Mouse (Mus musculus) liver, embryonic 12.5 days (tissue): Measurements from ENCODE around the gene Ror2. TPM values are rescaled to one million over a fixed set of nuclear protein-coding genes. Genes with fewer than 3 reads are reported as not detected.

Experiments used
- ATAC-seq: fragments of 200-750 bp; cut with Nextera tagmentation; 2 replicates; pipeline ENCODE4 v1.8.0; 2017; ENCODE audit warnings: moderate number of reproducible peaks, mild to moderate bottlenecking, moderate library complexity
- H3K27ac ChIP-seq: fragments of 300-500 bp; sonication (generic); 2 replicates; pipeline ENCODE4 v1.5.1; 2016; ENCODE audit warnings: mild to moderate bottlenecking
- H3K27me3 ChIP-seq: fragments of 300-500 bp; sonication (generic); replicated peaks from 2 replicates; pipeline ENCODE4 v1.6.1; 2016; ENCODE audit warnings: mild to moderate bottlenecking, moderate library complexity
- H3K36me3 ChIP-seq: fragments of 300-500 bp; sonication (generic); 2 replicates; pipeline ENCODE4 v1.6.1; 2016; ENCODE audit warnings: mild to moderate bottlenecking, moderate library complexity
- H3K4me1 ChIP-seq: fragments of 300-500 bp; sonication (generic); 2 replicates; pipeline ENCODE4 v1.6.1; 2016
- H3K4me2 ChIP-seq: fragments of 300-500 bp; sonication (generic); 2 replicates; pipeline ENCODE4 v1.6.1; 2016; ENCODE audit warnings: mild to moderate bottlenecking, moderate library complexity
- H3K4me3 ChIP-seq: fragments of 300-500 bp; sonication (generic); 2 replicates; pipeline ENCODE4 v1.5.1; 2016; ENCODE audit warnings: mild to moderate bottlenecking, moderate library complexity
- H3K9ac ChIP-seq: fragments of 300-500 bp; sonication (generic); 2 replicates; pipeline ENCODE4 v1.6.1; 2016; ENCODE audit warnings: mild to moderate bottlenecking, moderate library complexity
- H3K9me3 ChIP-seq: fragments of 300-500 bp; sonication (generic); replicated peaks from 2 replicates; pipeline ENCODE4 v1.6.1; 2016; ENCODE audit warnings: mild to moderate bottlenecking, moderate library complexity
- WGBS: fragments of 180-500 bp; shearing (Covaris S2); methylation state at CpG from one replicate; pipeline ENCODE4 v1.1.7; 2016; ENCODE audit not compliant: insufficient replicate concordance; 5-methylcytosine and 5-hydroxymethylcytosine counted together
- polyA plus RNA-seq: library from polyadenylated mRNA; unstranded; fragments of >200 nt; fragmentation: Nextera tagmentation; extraction: Ambion mirVana; gene quantifications from 2 replicates; pipeline ENCODE4 v1.2.1, GENCODE M21; 2016

Gene Ror2
- polyA plus RNA-seq, 1 experiment from 2014 or later, result 1.5 TPM

GRCm38 (mm10) chr13:53201628-53202438 lies 84.1 kb downstream of the Ror2 start:
- no peak overlapping the region for H3K4me3 ChIP-seq
- no peaks in the 10 kb centered on the region for H3K9me3 ChIP-seq
- H3K4me2 ChIP-seq, result no peak overlapping the region
- no peaks in the 10 kb centered on the region for H3K4me1 ChIP-seq
- H3K27ac ChIP-seq, result no peak overlapping the region
- 26% methylated on average over 18 of the region's 18 CpGs for WGBS
- no peak for ATAC-seq
- no peaks in the 10 kb centered on the region for H3K27me3 ChIP-seq
- H3K9ac ChIP-seq, result no peak overlapping the region
- H3K36me3 ChIP-seq, result no peaks in the 10 kb centered on the region

DNA sequence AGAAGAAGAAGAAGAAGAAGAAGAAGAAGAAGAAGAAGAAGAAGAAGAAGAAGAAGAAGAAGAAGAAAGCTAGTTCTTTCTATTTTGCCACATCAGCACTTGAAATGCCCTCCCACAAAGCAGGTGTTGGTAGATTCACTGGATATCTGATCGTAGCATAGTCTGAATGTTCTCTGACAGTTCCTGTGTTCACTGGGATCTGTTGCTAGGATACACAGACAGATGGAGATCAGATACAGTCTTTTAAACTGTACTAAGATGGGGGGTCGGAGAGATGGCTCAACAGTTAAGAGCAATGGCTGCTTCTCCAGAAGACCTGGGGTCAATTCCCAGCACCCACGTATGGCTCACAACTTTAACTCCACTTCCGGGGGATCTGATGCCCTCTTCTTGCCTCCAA lies 85.8 kb downstream of the Ror2 start:
- Histone ChIP-seq H3K9ac (no peak overlapping the region), H3K27ac (no peak overlapping the region), H3K27me3 (no peaks in the 10 kb centered on the region), H3K4me2 (no peak overlapping the region), H3K4me1 (no peaks in the 10 kb centered on the region), H3K36me3 (no peaks in the 10 kb centered on the region), H3K4me3 (no peak overlapping the region), H3K9me3 (no peaks in the 10 kb centered on the region)
- 58% methylated on average over 4 of the region's 4 CpGs for WGBS
- no peak for ATAC-seq

DNA sequence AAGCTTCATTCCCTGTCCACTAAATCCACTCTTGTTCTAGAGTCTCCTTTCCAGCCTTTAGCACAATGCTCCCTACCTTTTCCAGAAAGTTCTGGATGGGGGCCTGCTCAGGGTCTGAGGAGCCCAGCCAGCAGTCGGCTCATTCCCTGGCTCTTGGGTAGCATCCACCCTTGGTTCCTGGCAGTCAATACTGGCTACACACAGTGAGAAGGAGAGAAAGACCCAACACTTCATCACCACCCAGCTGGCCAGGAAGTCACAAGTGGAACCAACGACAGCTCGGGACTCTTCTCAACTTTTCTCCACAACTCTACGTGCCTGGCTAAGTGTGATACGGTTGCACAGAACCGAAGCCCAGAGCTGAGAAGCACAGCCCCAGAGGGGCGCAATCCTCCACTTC lies 86.7 kb downstream of the Ror2 start:
- Histone ChIP-seq H3K4me3 (no peak overlapping the region), H3K4me2 (no peak overlapping the region), H3K9ac (no peak overlapping the region), H3K36me3 (no peaks in the 10 kb centered on the region), H3K27me3 (no peaks in the 10 kb centered on the region), H3K4me1 (no peaks in the 10 kb centered on the region), H3K27ac (no peak overlapping the region), H3K9me3 (no peaks in the 10 kb centered on the region)
- WGBS, result 70% methylated on average over 7 of the region's 7 CpGs
- ATAC-seq, result no peak

DNA sequence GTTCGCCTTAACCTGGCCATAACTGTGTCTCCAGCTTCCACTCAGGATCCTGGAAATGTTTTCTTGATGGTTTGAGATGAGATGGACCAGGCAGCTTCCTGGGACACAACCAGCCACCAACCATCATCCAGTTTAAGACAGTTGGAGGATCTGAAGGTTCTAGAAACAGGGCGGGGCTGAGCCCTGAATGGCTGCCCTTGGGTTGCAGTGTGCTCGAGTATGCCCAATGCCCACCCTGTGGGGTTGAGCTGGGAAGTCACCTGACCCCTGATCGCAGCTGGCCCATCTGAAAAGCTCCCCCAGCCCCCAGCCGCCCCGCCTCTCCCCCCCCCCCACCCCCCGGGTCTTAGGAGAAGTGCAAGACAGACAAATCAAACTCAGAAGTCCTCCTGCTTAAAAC lies 89.2 kb downstream of the Ror2 start:
- Histone ChIP-seq H3K36me3 (no peaks in the 10 kb centered on the region), H3K9me3 (no peaks in the 10 kb centered on the region), H3K27me3 (no peaks in the 10 kb centered on the region), H3K27ac (no peak overlapping the region), H3K4me3 (no peak overlapping the region), H3K4me2 (no peak overlapping the region), H3K9ac (no peak overlapping the region), H3K4me1 (no peaks in the 10 kb centered on the region)
- 57% methylated on average over 7 of the region's 7 CpGs for WGBS
- no peak for ATAC-seq

GRCm38 (mm10) chr13:53195951-53196677 lies 89.8 kb downstream of the Ror2 start:
- H3K4me1 ChIP-seq, result no peaks in the 10 kb centered on the region
- H3K27me3 ChIP-seq, result no peaks in the 10 kb centered on the region
- no peak overlapping the region for H3K4me3 ChIP-seq
- H3K9me3 ChIP-seq, result no peaks in the 10 kb centered on the region
- ATAC-seq, result no peak
- H3K27ac ChIP-seq, result no peak overlapping the region
- no peaks in the 10 kb centered on the region for H3K36me3 ChIP-seq
- 73% methylated on average over 6 of the region's 6 CpGs for WGBS
- H3K4me2 ChIP-seq, result no peak overlapping the region
- no peak overlapping the region for H3K9ac ChIP-seq

DNA sequence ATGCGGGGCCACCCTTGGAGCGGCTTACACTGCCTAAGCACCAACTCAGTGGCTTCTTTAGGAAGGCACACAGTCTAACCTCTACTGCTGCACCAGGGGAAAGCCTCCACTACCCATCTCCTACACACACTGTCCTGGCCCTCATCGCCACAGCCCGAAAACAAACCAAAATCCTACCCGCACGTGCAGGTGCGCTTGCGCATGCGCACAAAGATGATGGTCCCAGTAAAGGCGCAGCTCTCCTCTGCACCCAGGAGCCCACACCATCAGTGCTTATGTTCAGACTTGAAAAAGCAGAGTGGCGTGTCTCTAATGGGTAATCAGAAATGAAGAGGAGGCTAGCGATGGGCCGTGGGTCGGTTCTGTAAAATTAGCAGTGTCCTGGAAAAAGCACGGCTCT lies 91.6 kb downstream of the Ror2 start:
- ATAC-seq, result no peak
- Histone ChIP-seq H3K27ac (no peak overlapping the region), H3K27me3 (no peaks in the 10 kb centered on the region), H3K4me1 (no peaks in the 10 kb centered on the region), H3K4me3 (no peak overlapping the region), H3K9me3 (no peaks in the 10 kb centered on the region), H3K9ac (no peak overlapping the region), H3K4me2 (no peak overlapping the region), H3K36me3 (no peaks in the 10 kb centered on the region)
- WGBS, result 80% methylated on average over 15 of the region's 15 CpGs

GRCm38 (mm10) chr13:53193713-53194112 lies 92.2 kb downstream of the Ror2 start:
- 58% methylated on average over 6 of the region's 6 CpGs for WGBS
- Histone ChIP-seq H3K4me2 (no peak overlapping the region), H3K9me3 (no peaks in the 10 kb centered on the region), H3K27ac (no peak overlapping the region), H3K36me3 (no peaks in the 10 kb centered on the region), H3K9ac (no peak overlapping the region), H3K4me3 (no peak overlapping the region), H3K4me1 (no peaks in the 10 kb centered on the region), H3K27me3 (no peaks in the 10 kb centered on the region)
- ATAC-seq, result no peak

DNA sequence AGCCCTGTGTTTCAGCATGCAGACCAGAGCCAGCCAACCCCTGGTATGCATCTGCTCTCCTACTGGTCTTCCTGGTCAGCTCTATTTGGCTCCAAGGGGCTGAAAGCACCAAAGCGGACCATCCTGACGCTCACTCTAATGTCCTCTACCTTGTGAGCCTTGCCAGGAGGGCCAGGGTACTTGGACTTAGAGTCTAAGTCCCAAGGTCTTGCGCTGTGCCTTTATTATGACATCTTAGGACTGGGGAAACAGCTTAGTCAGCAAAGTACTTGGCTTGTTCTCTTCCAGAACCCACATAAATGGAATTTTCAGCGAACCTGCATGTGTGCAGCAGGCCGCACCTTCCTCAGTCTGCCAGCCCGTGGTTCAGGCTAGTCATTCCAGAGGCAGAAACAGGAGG lies 93.6 kb downstream of the Ror2 start:
- H3K4me1 ChIP-seq, result no peaks in the 10 kb centered on the region
- H3K4me3 ChIP-seq, result no peak overlapping the region
- 77% methylated on average over 6 of the region's 6 CpGs for WGBS
- no peak overlapping the region for H3K27ac ChIP-seq
- ATAC-seq, result no peak
- no peaks in the 10 kb centered on the region for H3K36me3 ChIP-seq
- H3K9ac ChIP-seq, result no peak overlapping the region
- H3K9me3 ChIP-seq, result no peaks in the 10 kb centered on the region
- no peaks in the 10 kb centered on the region for H3K27me3 ChIP-seq
- no peak overlapping the region for H3K4me2 ChIP-seq

DNA sequence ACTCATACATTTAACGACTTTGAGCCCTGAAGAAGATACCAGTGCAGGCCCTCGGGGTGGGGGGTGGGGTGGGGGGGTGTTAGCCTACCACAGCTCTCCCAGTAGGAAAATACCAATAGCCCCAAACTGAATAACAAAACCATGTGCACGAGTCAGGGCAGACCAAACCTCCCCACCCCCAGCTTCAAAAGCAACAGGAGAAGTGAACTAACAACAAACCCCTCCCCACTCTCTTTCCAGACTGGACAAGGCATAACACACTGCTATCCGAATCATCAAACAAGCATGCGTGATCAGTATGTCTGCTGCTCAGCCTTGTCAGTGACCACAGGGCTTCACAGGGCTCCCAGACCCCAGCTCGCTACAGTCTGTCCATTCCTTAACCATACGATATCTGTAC lies 94.3 kb downstream of the Ror2 start:
- no peak overlapping the region for H3K4me3 ChIP-seq
- no peak overlapping the region for H3K9ac ChIP-seq
- H3K27ac ChIP-seq, result no peak overlapping the region
- H3K4me1 ChIP-seq, result no peaks in the 10 kb centered on the region
- no peaks in the 10 kb centered on the region for H3K27me3 ChIP-seq
- no peak overlapping the region for H3K4me2 ChIP-seq
- ATAC-seq, result no peak
- H3K9me3 ChIP-seq, result no peaks in the 10 kb centered on the region
- 49% methylated on average over 7 of the region's 7 CpGs for WGBS
- no peaks in the 10 kb centered on the region for H3K36me3 ChIP-seq

DNA sequence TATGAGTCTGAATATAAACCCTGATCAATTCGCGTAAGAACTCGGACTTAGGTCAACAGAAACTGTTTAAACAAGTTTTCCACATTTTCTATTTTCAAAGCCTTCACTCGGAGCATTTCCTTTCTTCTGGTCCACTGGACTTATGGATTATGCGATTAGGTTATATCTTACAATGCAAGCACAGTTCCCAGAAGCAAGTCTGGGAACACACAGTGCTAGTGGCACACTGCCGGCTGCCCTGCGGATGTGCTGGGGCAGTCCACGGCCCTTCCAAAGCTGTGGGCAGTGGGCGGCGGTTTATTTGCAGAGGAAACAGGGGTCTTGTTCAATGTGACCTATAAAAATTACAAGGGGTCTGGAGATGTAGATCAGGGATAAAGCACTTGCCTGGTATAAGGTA lies 97.0 kb downstream of the Ror2 start:
- H3K9ac ChIP-seq, result no peak overlapping the region
- ATAC-seq, result no peak
- no peaks in the 10 kb centered on the region for H3K4me1 ChIP-seq
- H3K4me3 ChIP-seq, result no peak overlapping the region
- H3K9me3 ChIP-seq, result no peaks in the 10 kb centered on the region
- no peak overlapping the region for H3K27ac ChIP-seq
- no peak overlapping the region for H3K4me2 ChIP-seq
- H3K27me3 ChIP-seq, result no peaks in the 10 kb centered on the region
- no peaks in the 10 kb centered on the region for H3K36me3 ChIP-seq
- WGBS, result 70% methylated on average over 10 of the region's 10 CpGs

- Histone ChIP-seq H3K27ac (no peak overlapping the region), H3K36me3 (no peaks in the 10 kb centered on the region), H3K27me3 (no peaks in the 10 kb centered on the region), H3K4me2 (no peak overlapping the region), H3K9ac (no peak overlapping the region), H3K4me3 (no peak overlapping the region), H3K4me1 (no peaks in the 10 kb centered on the region), H3K9me3 (no peaks in the 10 kb centered on the region)
- WGBS, result 33% methylated on average over 1 of the region's 1 CpGs
- ATAC-seq, result no peak
Measured at GRCm38 (mm10) chr13:53184858-53185257, 101.1 kb downstream of the Ror2 start.

DNA sequence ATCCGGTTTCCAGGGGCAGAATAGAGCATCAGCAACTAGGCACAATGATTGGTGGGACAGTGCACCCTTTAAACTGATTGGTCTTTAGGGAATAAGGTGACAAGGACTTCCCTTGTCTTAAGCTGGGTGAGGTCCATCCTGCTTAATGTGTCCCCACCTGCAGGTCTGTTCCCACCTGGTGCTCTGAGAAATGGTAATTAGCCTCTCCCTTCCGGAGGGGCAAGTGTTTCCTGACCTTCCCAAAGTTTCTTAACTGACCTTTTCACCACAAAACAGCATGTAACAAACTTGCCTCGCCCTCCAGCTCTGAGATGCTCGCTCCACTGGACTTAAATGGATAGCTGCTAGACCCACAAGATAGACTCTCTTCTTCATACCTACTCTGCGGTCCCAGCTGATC lies 101.8 kb downstream of the Ror2 start:
- no peak for ATAC-seq
- Histone ChIP-seq H3K9me3 (no peaks in the 10 kb centered on the region), H3K4me3 (no peak overlapping the region), H3K4me2 (no peak overlapping the region), H3K4me1 (no peaks in the 10 kb centered on the region), H3K9ac (no peak overlapping the region), H3K27ac (no peak overlapping the region), H3K36me3 (no peaks in the 10 kb centered on the region), H3K27me3 (no peaks in the 10 kb centered on the region)
- 45% methylated on average over 5 of the region's 5 CpGs for WGBS
